Mouse (Mus musculus): ENCODE results near the gene Cul7. TPM values are rescaled to one million over a fixed set of nuclear protein-coding genes. Genes with fewer than 3 reads are reported as not detected.

Gene Cul7
- total and polyA plus RNA-seq, 3 experiments = 33.3 to 82.5 (median 68.1) TPM

GRCm38 (mm10) chr17:46661981-46662380 lies 11.8 kb downstream of the Cul7 start:
- H3K79me2 ChIP-seq (replicated peaks; ENCODE audit: control insufficient read depth, extremely low read depth, insufficient read depth, poor library complexity, severe bottlenecking) = no peaks in the 10 kb centered on the region
- peaks cover 84 to 97% of the 10 kb centered on the region in 2 experiments for H3K36me3 ChIP-seq (replicated peaks in 1 of 2; ENCODE audit: control insufficient read depth in 1 of 2, insufficient read depth in 1 of 2, low read length in 1 of 2)
- in situ Hi-C loops (cut with MboI; ENCODE audit: low pct_ligation_motif_present, low pct_unique_long_range_greater_than_20kb, low sequenced_read_pairs) (no loop called here), dilution Hi-C loops (cut with MboI; ENCODE audit: extremely low pct_ligation_motif_present, extremely low pct_unique_long_range_greater_than_20kb, low sequenced_read_pairs) (no loop called here)
- H3K4me2 ChIP-seq (ENCODE audit: insufficient read depth, low read depth, poor library complexity, severe bottlenecking) = no peak overlapping the region
- DNase-seq (ENCODE audit: extremely low read depth) = no peak
- H3K4me1 ChIP-seq (ENCODE audit: control insufficient read depth in 1 of 2, insufficient read depth in 2 of 2) = peaks cover 0 to 9% of the 10 kb centered on the region in 2 experiments; a peak in 2 of 4 replicates
- no peaks in the 10 kb centered on the region for H3K9me3 ChIP-seq (replicated peaks; ENCODE audit: low read length)
- H3K27me3 ChIP-seq (replicated peaks) = no peaks in the 10 kb centered on the region
- no peak overlapping the region for H3K27ac ChIP-seq (ENCODE audit: insufficient read depth, low read depth)
- H3K4me3 ChIP-seq (replicated peaks in 1 of 3; ENCODE audit: low read depth in 2 of 3, low read length in 2 of 3, poor library complexity in 1 of 3) = no peak overlapping the region
- no peak overlapping the region for H3K9ac ChIP-seq (ENCODE audit: insufficient read depth, low read depth)
- no peak for TF ChIP-seq MYC (IDR thresholded peaks at IDR 0.05; ENCODE audit: low read depth, low read length)
- no peak for TF ChIP-seq ELF1 (IDR thresholded peaks at IDR 0.05; ENCODE audit: low read depth, low read length)
- TF ChIP-seq RAD21 (IDR thresholded peaks at IDR 0.05; ENCODE audit: low read depth, low read length) = no peak
- no peak for TF ChIP-seq ZMIZ1 (IDR thresholded peaks at IDR 0.05; ENCODE audit: low read depth, low read length)
- TF ChIP-seq TBP (conservative IDR thresholded peaks at IDR 0.05; ENCODE audit: low read depth, low read length) = no peak
- no peak for TF ChIP-seq NELFE (IDR thresholded peaks at IDR 0.05; ENCODE audit: low read depth, low read length)
- no peak for TF ChIP-seq CHD1 (IDR thresholded peaks at IDR 0.05; ENCODE audit: low read depth, low read length)
- no peak for TF ChIP-seq ZNF384 (IDR thresholded peaks at IDR 0.05; ENCODE audit: low read depth, low read length)
- no peak for TF ChIP-seq USF1 (IDR thresholded peaks at IDR 0.05; ENCODE audit: low read depth, low read length)
- no peak for TF ChIP-seq HCFC1 (IDR thresholded peaks at IDR 0.05; ENCODE audit: low read depth, low read length)
- no peak for TF ChIP-seq SIN3A (IDR thresholded peaks at IDR 0.05; ENCODE audit: low read length)
- TF ChIP-seq JUND (conservative IDR thresholded peaks at IDR 0.05; ENCODE audit: low read depth, low read length) = no peak
- TF ChIP-seq PAX5 (IDR thresholded peaks at IDR 0.05; ENCODE audit: low read length) = no peak
- TF ChIP-seq MAX (IDR thresholded peaks at IDR 0.05; ENCODE audit: low read length) = no peak
- no peak for TF ChIP-seq MXI1 (IDR thresholded peaks at IDR 0.05; ENCODE audit: low read depth, low read length)
- TF ChIP-seq ETS1 (conservative IDR thresholded peaks at IDR 0.05; ENCODE audit: low read depth, low read length) = no peak

- no peak for TF ChIP-seq ZNF384 (IDR thresholded peaks at IDR 0.05; ENCODE audit: low read depth, low read length)
- no peak for TF ChIP-seq E2F4 (IDR thresholded peaks at IDR 0.05; ENCODE audit: insufficient replicate concordance, low read depth, low read length)
- no peak for TF ChIP-seq NRF1 (IDR thresholded peaks at IDR 0.05; ENCODE audit: low read depth, low read length)
- TF ChIP-seq MXI1 (IDR thresholded peaks at IDR 0.05; ENCODE audit: low read depth, low read length) = no peak
- no peak for TF ChIP-seq POLR2AphosphoS2 (IDR thresholded peaks at IDR 0.05; ENCODE audit: low read depth, low read length)
- TF ChIP-seq SMC3 (IDR thresholded peaks at IDR 0.05; ENCODE audit: low read depth, low read length) = no peak
- no peak for TF ChIP-seq MAX (IDR thresholded peaks at IDR 0.05; ENCODE audit: low read length)
- no peak for TF ChIP-seq CHD2 (IDR thresholded peaks at IDR 0.05; ENCODE audit: low read length)
- no peak for TF ChIP-seq MAFK (IDR thresholded peaks at IDR 0.05; ENCODE audit: insufficient replicate concordance, low read length)
- no peak for TF ChIP-seq ZKSCAN1 (IDR thresholded peaks at IDR 0.05; ENCODE audit: borderline replicate concordance, low read depth, low read length)
- TF ChIP-seq ETS1 (conservative IDR thresholded peaks at IDR 0.05; ENCODE audit: low read depth, low read length) = no peak
- no peak for TF ChIP-seq JUND (conservative IDR thresholded peaks at IDR 0.05; ENCODE audit: low read depth, low read length)
- no peak for TF ChIP-seq MYC (IDR thresholded peaks at IDR 0.05; ENCODE audit: low read depth, low read length)
- TF ChIP-seq ZC3H11A (IDR thresholded peaks at IDR 0.05; ENCODE audit: low read depth, low read length) = no peak
- TF ChIP-seq NELFE (IDR thresholded peaks at IDR 0.05; ENCODE audit: low read depth, low read length) = no peak
- no peak for TF ChIP-seq MAZ (IDR thresholded peaks at IDR 0.05; ENCODE audit: low read depth, low read length)
- TF ChIP-seq CHD1 (IDR thresholded peaks at IDR 0.05; ENCODE audit: low read depth, low read length) = no peak
- Histone ChIP-seq H3K9ac (ENCODE audit: insufficient read depth, low read depth) (no peak overlapping the region), H3K4me1 (ENCODE audit: control insufficient read depth in 1 of 2, insufficient read depth in 2 of 2) (peaks cover 0 to 9% of the 10 kb centered on the region in 2 experiments; a peak in 2 of 4 replicates), H3K27me3 (replicated peaks) (no peaks in the 10 kb centered on the region), H3K4me2 (ENCODE audit: insufficient read depth, low read depth, poor library complexity, severe bottlenecking) (no peak overlapping the region), H3K9me3 (replicated peaks; ENCODE audit: low read length) (no peaks in the 10 kb centered on the region), H3K79me2 (replicated peaks; ENCODE audit: control insufficient read depth, extremely low read depth, insufficient read depth, poor library complexity, severe bottlenecking) (no peaks in the 10 kb centered on the region), H3K27ac (ENCODE audit: insufficient read depth, low read depth) (no peak overlapping the region), H3K36me3 (replicated peaks in 1 of 2; ENCODE audit: control insufficient read depth in 1 of 2, insufficient read depth in 1 of 2, low read length in 1 of 2) (peaks cover 81 to 95% of the 10 kb centered on the region in 2 experiments), H3K4me3 (replicated peaks in 1 of 3; ENCODE audit: low read depth in 2 of 3, low read length in 2 of 3, poor library complexity in 1 of 3) (no peak overlapping the region)
- no peak for DNase-seq (ENCODE audit: extremely low read depth)
- in situ Hi-C loops (cut with MboI; ENCODE audit: low pct_ligation_motif_present, low pct_unique_long_range_greater_than_20kb, low sequenced_read_pairs) (no loop called here), dilution Hi-C loops (cut with MboI; ENCODE audit: extremely low pct_ligation_motif_present, extremely low pct_unique_long_range_greater_than_20kb, low sequenced_read_pairs) (no loop called here)
These were observed 12.6 kb downstream of the Cul7 start for GRCm38 (mm10) chr17:46662730-46663129.

Measured in CH12.LX (cell line).